Mouse (Mus musculus) stomach, postnatal 0 days (tissue): ENCODE measurements at regions not wholly inside any gene's neighbourhood (a gene's known extent, or its start where the extent isn't known, plus 50 kb on each side); places are given as distances from the start of the nearest gene placed in this dataset.

Experiments
- CTCF ChIP-seq: IDR thresholded peaks from 2 replicates; pipeline ENCODE4 v1.5.1; 2016; ENCODE audit warnings: antibody characterized with exemption, low read depth, mild to moderate bottlenecking, moderate library complexity
- EP300 ChIP-seq: optimal IDR thresholded peaks from 2 replicates; pipeline ENCODE3; 2016; ENCODE audit warnings: antibody characterized with exemption

- TF ChIP-seq CTCF (no peak), EP300 (no peak)
These were observed 133.1 kb downstream of the Rap2a start for GRCm38 (mm10) chr14:120611311-120611710.
